Mouse (Mus musculus) brain, embryonic 14.5 days (tissue): ENCODE data around the gene Dusp1.

Experiments used
- CTCF ChIP-seq: fragments of 200-500 bp; IDR thresholded peaks from 2 replicates; pipeline ENCODE4 v1.5.1; 2012; ENCODE audit warnings: inconsistent platforms, mild to moderate bottlenecking, moderate library complexity, borderline replicate concordance; ENCODE audit not compliant: insufficient read depth, insufficient read length; ENCODE audit errors: extremely low read depth
- POLR2A ChIP-seq: fragments of 200-500 bp; IDR thresholded peaks from 2 replicates; pipeline ENCODE4 v1.6.1; 2012; ENCODE audit warnings: mild to moderate bottlenecking, inconsistent platforms, borderline replicate concordance; ENCODE audit not compliant: poor library complexity, insufficient read depth, insufficient read length, severe bottlenecking; ENCODE audit errors: extremely low read depth

DNA sequence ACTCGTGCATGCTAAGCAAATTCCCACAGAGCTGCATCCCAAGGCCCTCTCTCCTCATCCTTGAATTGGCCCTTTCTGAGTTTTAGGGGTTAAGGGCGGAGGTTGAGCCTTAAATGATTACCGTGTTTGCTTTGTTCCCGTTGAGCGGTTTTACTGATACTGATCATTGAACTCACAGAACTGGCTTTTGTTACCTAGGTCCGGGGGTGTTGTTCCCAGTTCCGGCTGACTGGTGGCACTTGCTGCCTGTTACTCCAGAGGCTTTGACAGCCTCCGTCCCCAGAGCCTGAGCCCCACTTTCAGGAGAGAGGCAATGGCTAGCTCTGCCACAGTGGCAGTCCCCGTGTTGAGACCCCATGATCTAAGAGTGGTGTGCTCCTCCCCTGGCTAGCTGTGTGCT lies 2.5 kb upstream of the Dusp1 start:
- TF ChIP-seq CTCF (no peak), POLR2A (no peak)
